Mouse (Mus musculus): ENCODE results near the gene AI854703. TPM values are rescaled to one million over a fixed set of nuclear protein-coding genes. Genes with fewer than 3 reads are reported as not detected.

Gene AI854703
- total RNA-seq, 2 experiments from 2014 or later = 0.25 to 0.48 TPM

DNA sequence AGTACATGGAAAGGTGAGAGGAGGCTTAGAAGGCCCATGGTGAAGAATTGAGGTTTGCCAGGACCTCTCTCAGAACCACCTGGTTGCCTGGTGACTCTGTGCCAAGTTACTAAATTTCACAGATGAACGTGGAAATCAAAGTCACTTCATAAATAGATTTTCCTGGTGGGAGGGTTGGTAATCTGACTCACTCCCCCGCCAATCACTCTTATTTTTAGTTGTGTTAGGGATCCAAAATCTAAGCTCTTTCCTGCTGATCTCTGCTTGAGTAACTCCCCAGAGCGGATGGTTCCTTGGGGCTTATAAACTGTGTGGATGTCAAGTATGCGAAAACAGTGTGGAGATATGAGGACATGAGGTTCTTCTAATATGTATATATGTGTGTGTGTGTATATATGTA, 55.7 kb downstream of the AI854703 start:
- DNase-seq = no peak
- intact Hi-C loops (cut with DNase I) = no loop called here

Other genes with a start within 250 kb of the AI854703 start
- gene Krba1, start 231.2 kb upstream of the AI854703 start, total RNA-seq (2021) = 10 to 100 TPM; 13.7 to 16.2 TPM
- 10 to 100 TPM; 38.3 to 42.4 TPM for gene Zfp467, start 180.9 kb upstream of the AI854703 start, total RNA-seq (2021)
- gene Sspo, start 178.5 kb upstream of the AI854703 start, total RNA-seq (2021) = under 1 TPM; 0.39 to 0.54 TPM
- gene Atp6v0e2, start 89.1 kb upstream of the AI854703 start, total RNA-seq (2021) = 10 to 100 TPM; 39.4 to 51.3 TPM
- 10 to 100 TPM; 13.9 to 17.1 TPM for gene Lrrc61, start 72.0 kb upstream of the AI854703 start, total RNA-seq (2021)
- 10 to 100 TPM; 15.5 to 19.0 TPM for gene Rarres2, start 54.0 kb upstream of the AI854703 start, total RNA-seq (2021)
- gene Gm45021, start 37.2 kb upstream of the AI854703 start, total RNA-seq (2021) = not detected
- gene Repin1, start 32.9 kb upstream of the AI854703 start, total RNA-seq (2021) = 10 to 100 TPM; 19.4 to 29.3 TPM
- 1 to 10 TPM in 1 of 2 experiments, not detected in 1; 2.1 TPM for gene Gm44965, start 32.8 kb upstream of the AI854703 start, total RNA-seq (2021)
- gene Zfp775, start 24.7 kb upstream of the AI854703 start, total RNA-seq (2021) = 1 to 10 TPM; 5.9 to 6.4 TPM
- gene Gimap8, start 20.5 kb downstream of the AI854703 start, total RNA-seq (2021) = 1 to 10 TPM; 1.9 to 2.8 TPM
- 1 to 10 TPM in 1 of 2 experiments, under 1 TPM in 1; 0.94 to 2.1 TPM for gene Gimap9, start 49.4 kb downstream of the AI854703 start, total RNA-seq (2021)
- gene Gimap4, start 57.8 kb downstream of the AI854703 start, total RNA-seq (2021) = 1 to 10 TPM; 4.1 to 6.5 TPM
- gene Gimap6, start 81.5 kb downstream of the AI854703 start, total RNA-seq (2021) = 10 to 100 TPM in 1 of 2 experiments, 1 to 10 TPM in 1; 9.0 to 13.0 TPM
- not detected for gene Gm28053, start 91.8 kb downstream of the AI854703 start, total RNA-seq (2021)
- not detected for gene Gimap7, start 91.9 kb downstream of the AI854703 start, total RNA-seq (2021)
- gene Gimap1, start 112.3 kb downstream of the AI854703 start, total RNA-seq (2021) = 1 to 10 TPM; 3.0 to 3.4 TPM
- gene Gimap5, start 119.4 kb downstream of the AI854703 start, total RNA-seq (2021) = 1 to 10 TPM; 1.7 to 2.1 TPM
- gene Gimap3, start 144.1 kb downstream of the AI854703 start, total RNA-seq (2021) = not detected
- 1 to 10 TPM; 4.2 to 4.6 TPM for gene Tmem176a, start 214.2 kb downstream of the AI854703 start, total RNA-seq (2021)
- 10 to 100 TPM in 1 of 2 experiments, 1 to 10 TPM in 1; 8.2 to 12.9 TPM for gene Tmem176b, start 214.7 kb downstream of the AI854703 start, total RNA-seq (2021)
- gene Aoc1, start 246.1 kb downstream of the AI854703 start, total RNA-seq (2021) = not detected

Data from gastrocnemius, postnatal 36 days (tissue).